Mouse (Mus musculus): ENCODE data around the gene Clic3. TPM values are rescaled to one million over a fixed set of nuclear protein-coding genes. Genes with fewer than 3 reads are reported as not detected.

Gene Clic3
- polyA plus RNA-seq, 1 experiment from 2014 or later = 1.5 TPM

GRCm38 (mm10) chr2:25501593-25502486 is 45.2 kb downstream of the Clic3 start, which contains the start of gene C8g:
Gene C8g, minus strand, starts transcription at chr2:25501719.
- H3K4me2 ChIP-seq (ENCODE audit: low read depth, low read length) = peak within 1 kb of the TSS; percentile 95
- H3K4me1 ChIP-seq (ENCODE audit: control insufficient read depth, insufficient read depth, low read length) = peaks cover 13% of the 10 kb centered on the region
- peak within 1 kb of the TSS; percentile 86 for H3K4me3 ChIP-seq (ENCODE audit: low read depth, low read length)
- peaks cover 18% of the 10 kb centered on the region; the same call in 1 of the 2 replicates for H3K36me3 ChIP-seq (ENCODE audit: control insufficient read depth, insufficient read depth, low read length)
- WGBS = 75% methylated on average over 20 of the region's 20 CpGs
- no peaks in the 10 kb centered on the region for H3K27me3 ChIP-seq (ENCODE audit: control insufficient read depth, insufficient read depth, low read length)
- no peak for ATAC-seq (ENCODE audit: low read depth)
- peak within 1 kb of the TSS; percentile 85 for H3K27ac ChIP-seq (ENCODE audit: low read depth, low read length)
- peak within 1 kb of the TSS; percentile 95 for H3K9ac ChIP-seq (replicated peaks; ENCODE audit: low read depth, low read length)
- no peaks in the 10 kb centered on the region for H3K9me3 ChIP-seq (ENCODE audit: control insufficient read depth, low read length)

GRCm38 (mm10) chr2:25502726-25503125 is 46.1 kb downstream of the Clic3 start:
- Histone ChIP-seq H3K27ac (ENCODE audit: low read depth, low read length) (no peak overlapping the region), H3K4me3 (ENCODE audit: low read depth, low read length) (no peak overlapping the region)

DNA sequence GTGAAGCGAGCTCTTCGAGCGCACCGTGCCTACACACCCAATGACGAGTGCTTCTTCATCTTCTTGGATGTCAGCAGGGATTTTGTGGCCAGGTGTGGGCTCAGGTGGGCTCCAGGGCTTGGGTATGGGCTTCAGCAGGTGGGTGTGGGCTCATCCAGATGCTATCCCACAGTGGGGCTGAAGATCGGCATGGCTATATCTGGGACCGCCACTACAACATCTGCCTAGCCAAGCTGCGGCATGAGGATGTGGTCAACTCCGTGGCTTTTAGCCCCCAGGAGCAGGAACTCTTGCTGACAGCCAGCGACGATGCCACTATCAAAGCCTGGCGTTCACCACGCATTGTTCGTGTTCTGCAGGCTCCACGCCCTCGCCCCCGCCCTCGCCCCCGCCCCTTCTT is 47.9 kb downstream of the Clic3 start:
- Histone ChIP-seq H3K27me3 (ENCODE audit: control insufficient read depth, insufficient read depth, low read length) (no peaks in the 10 kb centered on the region), H3K4me1 (ENCODE audit: control insufficient read depth, insufficient read depth, low read length) (peaks cover 13% of the 10 kb centered on the region), H3K36me3 (ENCODE audit: control insufficient read depth, insufficient read depth, low read length) (peaks cover 18% of the 10 kb centered on the region; the same call in 1 of the 2 replicates), H3K9ac (replicated peaks; ENCODE audit: low read depth, low read length) (no peak overlapping the region), H3K4me2 (ENCODE audit: low read depth, low read length) (no peak overlapping the region), H3K9me3 (ENCODE audit: control insufficient read depth, low read length) (no peaks in the 10 kb centered on the region), H3K27ac (ENCODE audit: low read depth, low read length) (no peak overlapping the region), H3K4me3 (ENCODE audit: low read depth, low read length) (no peak overlapping the region)
- WGBS = 94% methylated on average over 19 of the region's 19 CpGs
- ATAC-seq (ENCODE audit: low read depth) = no peak

More at GRCm38 (mm10) chr2:25502726-25503125, 46.1 kb downstream of the Clic3 start:
- no peaks in the 10 kb centered on the region for H3K9me3 ChIP-seq (ENCODE audit: control insufficient read depth, low read length)
- H3K27me3 ChIP-seq (ENCODE audit: control insufficient read depth, insufficient read depth, low read length) = no peaks in the 10 kb centered on the region
- H3K9ac ChIP-seq (replicated peaks; ENCODE audit: low read depth, low read length) = no peak overlapping the region
- H3K4me1 ChIP-seq (ENCODE audit: control insufficient read depth, insufficient read depth, low read length) = peaks cover 13% of the 10 kb centered on the region
- H3K4me2 ChIP-seq (ENCODE audit: low read depth, low read length) = no peak overlapping the region
- 87% methylated on average over 3 of the region's 3 CpGs for WGBS
- ATAC-seq (ENCODE audit: low read depth) = no peak
- peaks cover 18% of the 10 kb centered on the region; the same call in 1 of the 2 replicates for H3K36me3 ChIP-seq (ENCODE audit: control insufficient read depth, insufficient read depth, low read length)

DNA sequence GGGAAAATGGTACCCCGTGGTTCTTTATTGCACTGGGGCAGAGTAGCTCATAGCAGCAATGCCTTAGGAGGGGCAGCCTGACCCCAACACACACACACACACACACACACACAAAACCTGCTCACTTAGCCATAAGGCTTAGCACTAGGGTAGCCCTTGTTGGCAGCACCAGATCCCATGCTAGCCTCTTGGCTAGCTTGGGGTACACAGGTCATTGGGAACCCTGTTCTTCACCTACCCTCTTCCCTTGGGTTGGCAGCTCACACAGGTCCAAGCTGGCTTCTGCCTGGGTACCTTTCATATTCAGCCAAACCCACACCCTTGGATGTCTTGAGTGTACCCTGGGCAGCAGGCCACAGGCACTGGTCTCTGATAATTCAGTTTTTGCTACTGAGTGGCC is 48.4 kb downstream of the Clic3 start:
- Histone ChIP-seq H3K36me3 (ENCODE audit: control insufficient read depth, insufficient read depth, low read length) (peaks cover 18% of the 10 kb centered on the region; the same call in 1 of the 2 replicates), H3K4me3 (ENCODE audit: low read depth, low read length) (no peak overlapping the region), H3K9ac (replicated peaks; ENCODE audit: low read depth, low read length) (no peak overlapping the region), H3K9me3 (ENCODE audit: control insufficient read depth, low read length) (no peaks in the 10 kb centered on the region), H3K4me2 (ENCODE audit: low read depth, low read length) (no peak overlapping the region), H3K27ac (ENCODE audit: low read depth, low read length) (no peak overlapping the region), H3K27me3 (ENCODE audit: control insufficient read depth, insufficient read depth, low read length) (no peaks in the 10 kb centered on the region), H3K4me1 (ENCODE audit: control insufficient read depth, insufficient read depth, low read length) (peaks cover 13% of the 10 kb centered on the region)
- ATAC-seq (ENCODE audit: low read depth) = no peak
- WGBS = 80% methylated on average over 1 of the region's 1 CpGs

- no peak for ATAC-seq (ENCODE audit: low read depth)
- 94% methylated on average over 4 of the region's 4 CpGs for WGBS
- no peaks in the 10 kb centered on the region for H3K27me3 ChIP-seq (ENCODE audit: control insufficient read depth, insufficient read depth, low read length)
- H3K9me3 ChIP-seq (ENCODE audit: control insufficient read depth, low read length) = no peaks in the 10 kb centered on the region
- H3K4me2 ChIP-seq (ENCODE audit: low read depth, low read length) = no peak overlapping the region
- H3K4me3 ChIP-seq (ENCODE audit: low read depth, low read length) = no peak overlapping the region
- H3K36me3 ChIP-seq (ENCODE audit: control insufficient read depth, insufficient read depth, low read length) = peaks cover 18% of the 10 kb centered on the region; the same call in 1 of the 2 replicates
- no peak overlapping the region for H3K27ac ChIP-seq (ENCODE audit: low read depth, low read length)
- H3K9ac ChIP-seq (replicated peaks; ENCODE audit: low read depth, low read length) = no peak overlapping the region
- H3K4me1 ChIP-seq (ENCODE audit: control insufficient read depth, insufficient read depth, low read length) = peaks cover 10% of the 10 kb centered on the region
These were observed 49.2 kb downstream of the Clic3 start for GRCm38 (mm10) chr2:25505860-25506259.

DNA sequence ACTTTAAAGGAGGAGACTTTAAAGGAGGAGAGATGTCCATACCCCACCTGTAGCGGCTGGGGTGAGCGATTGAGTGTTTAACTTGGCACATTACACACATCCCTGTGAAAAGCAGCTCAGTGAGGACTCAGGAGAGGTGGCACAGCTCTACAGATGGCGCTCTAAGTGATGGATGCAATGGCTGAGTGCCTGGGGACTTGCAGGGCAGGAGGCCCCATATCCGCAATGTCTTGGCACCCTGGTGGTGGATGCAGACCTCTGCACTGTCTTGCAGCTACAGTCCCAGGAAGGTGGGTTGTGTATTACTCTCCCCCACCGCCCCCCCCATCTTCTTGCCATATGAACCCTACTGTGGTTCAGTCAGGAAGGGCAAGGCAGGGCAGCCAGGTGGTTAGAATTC is 50.3 kb downstream of the Clic3 start:
- peaks cover 18% of the 10 kb centered on the region; the same call in 1 of the 2 replicates for H3K36me3 ChIP-seq (ENCODE audit: control insufficient read depth, insufficient read depth, low read length)
- H3K27ac ChIP-seq (ENCODE audit: low read depth, low read length) = no peak overlapping the region
- 46% methylated on average over 5 of the region's 5 CpGs for WGBS
- no peaks in the 10 kb centered on the region for H3K27me3 ChIP-seq (ENCODE audit: control insufficient read depth, insufficient read depth, low read length)
- no peak overlapping the region for H3K4me2 ChIP-seq (ENCODE audit: low read depth, low read length)
- H3K4me3 ChIP-seq (ENCODE audit: low read depth, low read length) = no peak overlapping the region
- no peak overlapping the region for H3K9ac ChIP-seq (replicated peaks; ENCODE audit: low read depth, low read length)
- no peaks in the 10 kb centered on the region for H3K9me3 ChIP-seq (ENCODE audit: control insufficient read depth, low read length)
- ATAC-seq (ENCODE audit: low read depth) = peak; percentile 32; the same call in 1 of the 2 replicates
- H3K4me1 ChIP-seq (ENCODE audit: control insufficient read depth, insufficient read depth, low read length) = peaks cover 2% of the 10 kb centered on the region

Small RNAs within 50 kb of the gene (microRNA-seq; reads per million reads assigned to microRNA genes)
- gene Mir3087 = not detected

Other genes starting within 250 kb of the Clic3 start
- gene Nelfb, start 245.3 kb upstream of the Clic3 start, polyA plus RNA-seq (2014; fragmentation: Nextera tagmentation; extraction: Ambion mirVana) = 74.7 and 86.2 TPM in 2 replicates
- not detected in 2 replicates for gene Stpg3, start 242.2 kb upstream of the Clic3 start, polyA plus RNA-seq (2014; fragmentation: Nextera tagmentation; extraction: Ambion mirVana)
- 0.91 TPM in 1 of 2 replicates, not detected in the other for gene Fam166a, start 238.1 kb upstream of the Clic3 start, polyA plus RNA-seq (2014; fragmentation: Nextera tagmentation; extraction: Ambion mirVana)
- 361 and 387 TPM in 2 replicates for gene Tubb4b, start 232.1 kb upstream of the Clic3 start, polyA plus RNA-seq (2014; fragmentation: Nextera tagmentation; extraction: Ambion mirVana)
- gene Slc34a3, start 222.5 kb upstream of the Clic3 start, polyA plus RNA-seq (2014; fragmentation: Nextera tagmentation; extraction: Ambion mirVana) = not detected in 2 replicates
- not detected in 2 replicates for gene Rnf224, start 220.1 kb upstream of the Clic3 start, polyA plus RNA-seq (2014; fragmentation: Nextera tagmentation; extraction: Ambion mirVana)
- gene Rnf208, start 214.6 kb upstream of the Clic3 start, polyA plus RNA-seq (2014; fragmentation: Nextera tagmentation; extraction: Ambion mirVana) = 147 and 191 TPM in 2 replicates
- 0.33 and 0.45 TPM in 2 replicates for gene Cysrt1, start 214.4 kb upstream of the Clic3 start, polyA plus RNA-seq (2014; fragmentation: Nextera tagmentation; extraction: Ambion mirVana)
- 5.0 and 7.1 TPM in 2 replicates for gene AL732309.1, start 210.0 kb upstream of the Clic3 start, polyA plus RNA-seq (2014; fragmentation: Nextera tagmentation; extraction: Ambion mirVana)
- gene Tmem203, start 201.4 kb upstream of the Clic3 start, polyA plus RNA-seq (2014; fragmentation: Nextera tagmentation; extraction: Ambion mirVana) = 11.0 and 11.2 TPM in 2 replicates
- 11.5 and 12.3 TPM in 2 replicates for gene Tprn, start 194.2 kb upstream of the Clic3 start, polyA plus RNA-seq (2014; fragmentation: Nextera tagmentation; extraction: Ambion mirVana)
- gene Ssna1, start 184.4 kb upstream of the Clic3 start, polyA plus RNA-seq (2014; fragmentation: Nextera tagmentation; extraction: Ambion mirVana) = 177 and 182 TPM in 2 replicates
- 110 and 116 TPM in 2 replicates for gene Anapc2, start 184.4 kb upstream of the Clic3 start, polyA plus RNA-seq (2014; fragmentation: Nextera tagmentation; extraction: Ambion mirVana)
- not detected in 2 replicates for gene Tmem210, start 168.7 kb upstream of the Clic3 start, polyA plus RNA-seq (2014; fragmentation: Nextera tagmentation; extraction: Ambion mirVana)
- gene Lrrc26, start 166.9 kb upstream of the Clic3 start, polyA plus RNA-seq (2014; fragmentation: Nextera tagmentation; extraction: Ambion mirVana) = 0.45 TPM in 1 of 2 replicates, not detected in the other
- 60.8 and 89.4 TPM in 2 replicates for gene Grin1, start 137.7 kb upstream of the Clic3 start, polyA plus RNA-seq (2014; fragmentation: Nextera tagmentation; extraction: Ambion mirVana)
- 59.9 and 85.5 TPM in 2 replicates for gene Man1b1, start 124.5 kb upstream of the Clic3 start, polyA plus RNA-seq (2014; fragmentation: Nextera tagmentation; extraction: Ambion mirVana)
- 23.9 and 27.1 TPM in 2 replicates for gene Dpp7, start 100.5 kb upstream of the Clic3 start, polyA plus RNA-seq (2014; fragmentation: Nextera tagmentation; extraction: Ambion mirVana)
- gene Uap1l1, start 91.2 kb upstream of the Clic3 start, polyA plus RNA-seq (2014; fragmentation: Nextera tagmentation; extraction: Ambion mirVana) = 4.6 and 5.2 TPM in 2 replicates
- gene Sapcd2, start 84.5 kb upstream of the Clic3 start, polyA plus RNA-seq (2014; fragmentation: Nextera tagmentation; extraction: Ambion mirVana) = 6.9 and 7.8 TPM in 2 replicates
- 1.6 and 10.6 TPM in 2 replicates for gene Entpd2, start 61.0 kb upstream of the Clic3 start, polyA plus RNA-seq (2014; fragmentation: Nextera tagmentation; extraction: Ambion mirVana)
- gene Npdc1, start 57.5 kb upstream of the Clic3 start, polyA plus RNA-seq (2014; fragmentation: Nextera tagmentation; extraction: Ambion mirVana) = 397 and 496 TPM in 2 replicates
- 0.17 and 0.23 TPM in 2 replicates for gene Fut7, start 33.6 kb upstream of the Clic3 start, polyA plus RNA-seq (2014; fragmentation: Nextera tagmentation; extraction: Ambion mirVana)
- 16.2 and 17.0 TPM in 2 replicates for gene Abca2, start 28.1 kb upstream of the Clic3 start, polyA plus RNA-seq (2014; fragmentation: Nextera tagmentation; extraction: Ambion mirVana)
- 94.5 and 124 TPM in 2 replicates for gene Paxx, start 4.3 kb downstream of the Clic3 start, polyA plus RNA-seq (2014; fragmentation: Nextera tagmentation; extraction: Ambion mirVana)
- gene Ptgds, start 13.2 kb downstream of the Clic3 start, polyA plus RNA-seq (2014; fragmentation: Nextera tagmentation; extraction: Ambion mirVana) = 5.6 and 87.6 TPM in 2 replicates
- gene Lcn12, start 37.1 kb downstream of the Clic3 start, polyA plus RNA-seq (2014; fragmentation: Nextera tagmentation; extraction: Ambion mirVana) = not detected in 2 replicates
- 124 and 137 TPM in 2 replicates for gene Fbxw5, start 43.9 kb downstream of the Clic3 start, polyA plus RNA-seq (2014; fragmentation: Nextera tagmentation; extraction: Ambion mirVana)
- gene C8g, start 44.9 kb downstream of the Clic3 start, polyA plus RNA-seq (2014; fragmentation: Nextera tagmentation; extraction: Ambion mirVana) = 5.6 and 6.8 TPM in 2 replicates
- 12.6 and 14.8 TPM in 2 replicates for gene Traf2, start 90.1 kb downstream of the Clic3 start, polyA plus RNA-seq (2014; fragmentation: Nextera tagmentation; extraction: Ambion mirVana)
- gene Edf1, start 101.0 kb downstream of the Clic3 start, polyA plus RNA-seq (2014; fragmentation: Nextera tagmentation; extraction: Ambion mirVana) = 373 and 390 TPM in 2 replicates
- 2.2 and 2.3 TPM in 2 replicates for gene Mamdc4, start 118.0 kb downstream of the Clic3 start, polyA plus RNA-seq (2014; fragmentation: Nextera tagmentation; extraction: Ambion mirVana)
- 184 and 209 TPM in 2 replicates for gene Phpt1, start 118.4 kb downstream of the Clic3 start, polyA plus RNA-seq (2014; fragmentation: Nextera tagmentation; extraction: Ambion mirVana)
- gene Ajm1, start 124.9 kb downstream of the Clic3 start, polyA plus RNA-seq (2014; fragmentation: Nextera tagmentation; extraction: Ambion mirVana) = 8.1 and 13.3 TPM in 2 replicates
- gene Rabl6, start 151.7 kb downstream of the Clic3 start, polyA plus RNA-seq (2014; fragmentation: Nextera tagmentation; extraction: Ambion mirVana) = 64.2 and 66.6 TPM in 2 replicates
- 0.33 and 0.43 TPM in 2 replicates for gene Ccdc183, start 160.8 kb downstream of the Clic3 start, polyA plus RNA-seq (2014; fragmentation: Nextera tagmentation; extraction: Ambion mirVana)
- 48.5 and 55.3 TPM in 2 replicates for gene Tmem141, start 165.2 kb downstream of the Clic3 start, polyA plus RNA-seq (2014; fragmentation: Nextera tagmentation; extraction: Ambion mirVana)
- 0.63 and 3.3 TPM in 2 replicates for gene Fcna, start 171.2 kb downstream of the Clic3 start, polyA plus RNA-seq (2014; fragmentation: Nextera tagmentation; extraction: Ambion mirVana)
- gene Lcn8, start 196.3 kb downstream of the Clic3 start, polyA plus RNA-seq (2014; fragmentation: Nextera tagmentation; extraction: Ambion mirVana) = not detected in 2 replicates
- gene Lcn5, start 201.1 kb downstream of the Clic3 start, polyA plus RNA-seq (2014; fragmentation: Nextera tagmentation; extraction: Ambion mirVana) = not detected in 2 replicates
- gene Lcn6, start 219.9 kb downstream of the Clic3 start, polyA plus RNA-seq (2014; fragmentation: Nextera tagmentation; extraction: Ambion mirVana) = not detected in 2 replicates
- not detected in 2 replicates for gene Lcn10, start 225.9 kb downstream of the Clic3 start, polyA plus RNA-seq (2014; fragmentation: Nextera tagmentation; extraction: Ambion mirVana)
- gene Obp2a, start 243.2 kb downstream of the Clic3 start, polyA plus RNA-seq (2014; fragmentation: Nextera tagmentation; extraction: Ambion mirVana) = not detected in 2 replicates
- gene Bmyc, start 249.9 kb downstream of the Clic3 start, polyA plus RNA-seq (2014; fragmentation: Nextera tagmentation; extraction: Ambion mirVana) = 138 and 160 TPM in 2 replicates

Measured in neural tube, embryonic 14.5 days (tissue).